Mouse (Mus musculus): ENCODE measurements around the gene Rrp7a.

Gene Rrp7a

GRCm38 (mm10) chr15:83068270-83068669 is 54.3 kb downstream of the Rrp7a start:
- in situ Hi-C loops (cut with MboI, MseI): loop anchor here (10.0 kb wide), 2 partner anchors 513 to 727 kb away; partner anchors contain the start of gene Cyp2d12

GRCm38 (mm10) chr15:83065543-83065942 is 57.1 kb downstream of the Rrp7a start:
- in situ Hi-C loops (cut with MboI, MseI): loop anchor here (10.0 kb wide), 2 partner anchors 511 to 729 kb away; partner anchors contain the start of gene Cyp2d12

Data from regulatory T cell (primary cell).